Mouse (Mus musculus): ENCODE results near the gene Hpcal4.
"Not testable (repeated sequence)": the region's sequence is repeated elsewhere in the genome, so short reads cannot be mapped to it uniquely, and the experiment has no call there.

The Hpcal4 gene

DNA sequence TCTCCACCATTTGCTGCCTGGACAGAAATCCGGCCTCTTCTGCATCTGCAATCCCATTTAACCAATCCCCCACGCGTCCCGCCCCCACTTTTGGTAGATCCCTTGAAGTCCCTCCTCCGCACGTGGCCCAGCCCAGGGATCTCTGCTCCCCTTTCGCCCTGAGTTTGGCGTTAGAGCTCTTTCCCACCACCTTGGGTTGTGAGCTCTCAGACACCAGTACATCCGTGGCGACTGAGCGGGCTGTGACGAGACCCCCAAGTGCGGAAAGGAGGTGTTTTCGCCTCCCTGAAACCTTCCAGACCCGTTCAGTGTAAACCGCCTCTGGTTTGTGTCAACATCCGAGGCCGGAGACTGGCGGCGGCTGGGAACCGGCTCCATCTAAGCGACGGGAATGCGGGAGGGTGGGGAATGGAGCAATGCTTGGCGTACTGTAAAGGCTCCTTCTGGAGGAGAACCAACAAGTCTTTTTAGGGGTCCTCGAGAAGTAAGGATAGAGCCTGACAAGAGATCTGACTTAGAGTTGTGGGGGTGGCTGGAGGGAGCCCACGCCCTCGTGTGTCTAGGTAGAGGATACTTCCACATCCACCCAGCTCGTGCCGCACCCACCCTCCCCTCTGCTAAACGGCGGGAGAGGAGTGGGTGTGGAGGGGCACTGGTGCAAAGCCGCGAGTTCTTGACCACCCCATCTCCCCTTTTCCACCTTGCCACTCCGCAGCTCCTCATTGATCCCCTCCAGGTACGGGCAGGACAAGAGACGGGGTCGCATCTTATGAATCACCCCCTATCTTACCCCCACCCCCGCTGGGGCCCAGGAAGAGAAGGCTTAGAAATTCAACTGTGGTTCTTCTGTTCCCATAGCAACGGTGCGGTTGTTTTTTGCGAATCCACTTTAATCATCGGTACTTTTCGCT is at the start of gene Hpcal4:
Gene Hpcal4, plus strand, starts transcription at position 900 of the 911 bp plus-strand sequence.
- peak; percentile 49 for DNase-seq

DNA sequence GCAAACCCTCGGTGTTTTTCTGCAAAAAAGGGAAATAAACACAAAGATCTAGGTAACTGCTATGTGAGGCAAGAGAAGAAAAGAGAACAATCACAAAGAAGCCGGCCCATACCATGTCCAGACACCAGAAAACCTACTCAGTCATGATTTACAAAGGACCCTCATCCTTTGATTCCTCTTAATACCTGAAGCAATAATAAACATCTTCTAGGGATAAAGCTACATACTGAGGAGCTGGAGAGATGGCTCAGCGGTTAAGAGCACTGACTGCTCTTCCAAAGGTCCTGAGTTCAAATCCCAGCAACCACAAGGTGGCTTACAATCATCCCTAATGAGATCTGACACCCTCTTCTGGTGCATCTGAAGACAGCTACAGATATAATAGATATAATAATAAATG is 45.5 kb upstream of the Hpcal4 start:
- no peak for DNase-seq

DNA sequence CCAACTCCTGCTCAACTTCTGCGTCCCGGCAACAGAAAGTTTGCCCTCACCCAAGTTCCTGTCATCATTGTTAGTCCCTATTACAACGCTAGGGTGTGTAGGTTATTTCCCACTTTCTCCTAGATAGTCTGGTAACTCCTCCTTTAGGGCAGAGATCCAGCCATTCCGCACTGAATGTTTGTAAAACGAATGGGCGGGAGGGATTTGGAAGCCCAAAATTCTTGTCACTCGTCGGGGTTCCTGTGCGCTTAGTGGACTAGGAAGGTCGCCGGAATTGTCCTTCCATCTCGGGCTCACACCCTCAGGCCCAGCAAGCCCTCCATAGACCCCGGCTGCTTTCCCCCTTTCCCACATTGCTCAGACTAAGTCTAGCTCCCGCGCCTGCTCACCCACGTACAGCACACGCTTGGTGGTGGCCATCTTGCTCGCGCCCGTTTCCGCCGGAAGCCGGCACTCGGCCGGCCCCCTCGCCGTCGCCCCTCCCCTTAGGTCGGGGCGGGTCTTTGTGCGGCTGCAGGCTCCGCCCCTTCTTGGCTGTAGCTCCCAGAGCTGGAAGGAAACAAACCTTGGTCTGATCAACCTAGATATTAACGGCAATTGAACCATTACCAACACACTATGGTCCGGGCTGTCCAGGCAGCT is 43.4 kb upstream of the Hpcal4 start, which contains the start of gene Ppie:
Gene Ppie, minus strand, starts transcription at position 439 of the 642 bp plus-strand sequence.
- peak; percentile 72 for DNase-seq

DNA sequence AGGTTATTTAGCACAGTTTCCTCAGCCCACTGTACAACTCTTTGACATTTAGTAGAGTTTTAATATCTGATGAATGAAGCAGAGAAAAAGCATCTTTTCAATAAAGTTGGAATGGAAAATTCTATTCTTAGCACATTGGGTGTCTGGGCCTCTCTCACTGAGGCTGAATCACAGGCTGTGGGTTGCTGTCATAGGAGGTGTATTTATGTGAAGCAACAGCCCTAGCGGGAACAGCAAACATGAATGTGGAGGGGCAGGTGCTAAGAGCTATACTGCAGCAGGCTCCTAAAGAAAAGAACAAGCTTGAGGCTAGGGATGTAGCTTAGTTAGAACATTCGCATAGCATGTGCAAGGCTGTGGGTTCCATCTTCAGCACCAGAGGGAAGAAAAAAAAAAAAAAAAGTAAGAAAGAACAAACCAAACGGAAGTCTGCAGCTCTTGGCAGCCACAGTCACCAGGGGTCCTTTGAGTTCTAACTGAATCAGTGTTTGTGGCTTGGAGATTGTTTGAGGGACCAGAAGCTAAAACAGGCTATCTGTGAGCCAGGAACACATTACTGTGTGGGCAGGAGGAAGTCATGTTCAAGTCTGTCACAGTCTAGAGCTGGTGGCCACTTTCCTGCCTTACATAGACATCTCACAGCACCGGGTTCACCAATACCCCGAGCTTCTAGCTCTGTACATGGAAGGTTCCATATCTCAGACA is 35.4 kb upstream of the Hpcal4 start:
- no peak for DNase-seq

DNA sequence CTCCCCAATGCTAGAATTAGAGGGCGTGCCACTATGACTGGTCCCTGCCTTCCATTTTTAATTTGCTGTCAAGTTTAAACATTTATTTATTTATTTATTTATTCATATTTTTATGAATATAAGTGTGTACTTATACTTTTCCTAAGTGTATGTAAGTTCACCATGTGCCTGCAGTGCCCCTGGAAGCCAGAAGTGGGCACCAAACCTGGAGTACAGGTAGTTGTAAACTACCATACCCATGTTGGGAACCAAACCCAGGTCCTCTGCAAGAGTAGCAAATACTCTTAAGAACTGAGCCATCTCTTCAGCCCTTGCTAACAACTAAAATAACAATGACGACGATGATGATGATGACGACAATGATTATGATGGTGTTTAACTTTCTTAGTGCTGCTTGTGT is 31.0 kb upstream of the Hpcal4 start:
- no peak for DNase-seq

DNA sequence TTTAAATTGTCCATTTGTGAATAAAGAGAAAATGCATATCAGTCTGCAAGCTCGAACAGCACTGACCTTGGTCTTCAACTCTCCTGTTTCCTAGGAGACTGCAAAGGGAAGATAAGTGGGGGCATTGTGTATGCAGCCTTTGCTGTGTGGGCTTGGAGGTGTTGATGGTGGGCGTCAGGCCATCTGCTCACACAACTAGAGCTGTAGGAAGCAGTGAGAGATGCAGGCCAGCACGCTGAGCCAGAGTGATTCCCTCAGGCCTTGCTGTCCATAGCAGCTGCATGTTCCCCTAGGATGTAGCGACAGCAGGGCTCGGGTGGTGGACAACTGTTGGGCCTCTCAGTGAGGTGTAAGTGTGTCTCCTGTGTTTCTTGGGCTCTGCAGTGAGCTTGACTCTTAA is 30.1 kb upstream of the Hpcal4 start:
- DNase-seq, result no peak

DNA sequence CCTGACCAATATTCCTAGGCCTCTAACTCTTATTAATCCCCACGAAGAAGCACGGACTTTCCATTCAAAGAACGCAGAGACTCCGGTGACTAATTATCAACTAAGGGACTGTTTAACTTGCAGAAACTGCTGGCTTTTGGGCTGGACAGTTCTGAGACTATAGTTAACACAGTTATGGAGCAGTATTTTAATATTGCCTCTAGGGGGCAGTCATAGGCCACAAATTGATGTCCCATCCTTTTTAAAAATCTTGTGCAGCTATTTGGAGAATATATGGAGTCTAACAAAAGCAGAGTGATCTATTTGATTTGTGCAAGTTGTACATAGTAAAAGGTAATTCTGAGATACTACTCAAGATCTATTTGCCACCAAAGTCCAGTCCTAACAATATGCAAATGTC is 28.0 kb upstream of the Hpcal4 start:
- DNase-seq, result peak; percentile 67

DNA sequence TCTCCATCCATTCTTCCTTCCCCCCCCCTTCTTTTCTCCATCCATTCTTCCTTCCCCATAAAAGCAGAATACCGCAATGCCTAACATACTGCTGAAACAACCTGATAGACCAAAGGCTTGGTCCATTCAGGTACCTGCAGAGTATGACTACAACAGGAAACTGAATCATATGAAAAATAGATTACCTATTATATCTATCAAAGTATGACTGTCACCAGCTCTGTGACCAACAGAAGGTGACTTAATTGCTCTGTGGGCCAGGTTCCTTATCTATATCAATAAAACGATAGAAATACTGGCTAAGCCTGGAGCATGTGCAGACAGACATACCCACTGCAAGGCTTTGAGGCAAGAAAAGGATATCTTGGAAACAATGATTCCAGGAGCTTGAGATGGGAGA is 27.6 kb upstream of the Hpcal4 start:
- no peak for DNase-seq

DNA sequence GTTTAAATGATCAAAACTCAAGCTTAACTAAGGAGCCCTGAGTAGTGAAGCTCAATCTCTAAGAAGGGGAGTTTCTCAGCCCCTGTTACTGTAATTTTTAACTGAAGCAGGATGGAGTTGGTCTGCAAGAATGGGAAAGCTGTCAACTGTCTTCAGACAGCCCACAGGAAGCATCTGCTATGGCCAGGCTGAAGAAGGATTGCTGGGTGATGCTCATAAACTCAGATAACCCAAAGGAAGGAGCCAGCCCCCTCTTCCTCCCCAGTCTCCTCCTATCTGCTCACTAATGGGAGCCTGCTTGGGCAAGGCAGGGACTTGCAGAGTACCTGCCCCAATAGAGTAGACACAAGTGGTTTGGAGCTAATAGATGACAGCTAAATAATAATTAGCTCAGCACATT is 27.2 kb upstream of the Hpcal4 start:
- no peak for DNase-seq

DNA sequence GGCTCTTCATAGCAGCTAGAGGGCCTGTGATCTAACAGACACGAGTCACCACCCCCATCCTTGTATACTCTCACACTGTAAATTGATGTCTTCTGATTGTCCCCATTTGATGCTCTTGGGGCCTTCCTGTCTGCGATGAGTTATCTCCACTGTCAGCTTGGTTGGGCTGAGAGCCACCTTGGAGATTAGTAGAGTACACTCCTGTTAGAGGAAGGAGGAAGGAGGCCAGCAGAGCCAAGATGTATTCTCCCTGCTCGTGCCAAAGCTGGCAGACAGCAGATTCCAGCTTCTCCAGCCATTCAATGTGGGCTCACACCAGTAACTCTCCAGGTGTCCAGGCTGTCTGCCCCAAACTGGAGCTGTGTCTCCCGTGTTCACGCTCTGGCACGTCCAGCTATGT is 22.5 kb upstream of the Hpcal4 start:
- DNase-seq, result no peak

DNA sequence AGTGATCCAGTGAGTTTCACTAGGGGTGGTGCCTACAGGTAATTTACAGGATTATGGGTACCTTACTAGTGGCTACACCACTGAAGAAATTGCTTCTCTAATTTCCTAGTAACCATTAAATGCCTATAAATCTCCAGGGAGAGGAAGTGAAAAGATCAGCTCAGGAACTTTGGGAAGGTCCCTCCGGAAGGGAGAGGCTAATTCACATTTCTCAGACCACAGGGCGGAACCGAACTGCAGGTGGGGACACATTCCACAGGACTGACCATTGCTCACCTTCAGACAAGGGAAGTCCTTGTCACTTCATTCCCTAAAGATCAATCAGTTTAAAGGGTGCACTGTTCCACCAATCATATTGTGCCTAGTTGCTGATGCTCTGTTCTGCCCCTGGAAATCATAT is 21.8 kb upstream of the Hpcal4 start:
- DNase-seq, result not testable (repeated sequence)

DNA sequence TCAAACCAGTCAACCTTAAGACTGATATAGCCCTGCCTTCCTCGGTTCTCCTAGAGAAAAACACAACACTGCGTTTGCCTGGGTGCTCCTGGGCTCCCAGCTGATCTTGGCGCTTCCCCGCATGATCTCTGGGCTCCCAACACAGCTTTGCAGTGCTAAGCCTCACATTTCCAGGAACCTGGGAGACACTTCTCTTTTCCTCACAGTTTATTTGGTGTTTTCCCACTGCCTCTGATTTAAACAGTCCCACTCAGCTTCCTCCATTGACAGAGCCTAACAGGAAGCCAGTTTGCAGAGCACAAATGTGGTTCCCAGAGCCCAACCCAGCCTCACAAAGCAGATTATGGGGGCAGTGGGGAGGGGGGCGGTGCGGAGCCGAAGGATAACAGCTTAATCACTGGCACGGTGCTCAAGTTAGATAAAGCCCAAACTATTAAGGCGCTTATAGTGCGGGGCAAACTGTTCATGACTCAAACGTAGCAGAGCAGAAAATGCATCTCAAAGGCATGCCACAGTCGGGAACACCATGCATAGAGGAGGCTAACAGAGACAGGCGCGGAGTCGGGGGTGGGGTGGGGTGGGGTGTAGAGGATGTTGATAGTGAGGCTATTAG is 20.6 kb upstream of the Hpcal4 start:
- DNase-seq, result no peak

DNA sequence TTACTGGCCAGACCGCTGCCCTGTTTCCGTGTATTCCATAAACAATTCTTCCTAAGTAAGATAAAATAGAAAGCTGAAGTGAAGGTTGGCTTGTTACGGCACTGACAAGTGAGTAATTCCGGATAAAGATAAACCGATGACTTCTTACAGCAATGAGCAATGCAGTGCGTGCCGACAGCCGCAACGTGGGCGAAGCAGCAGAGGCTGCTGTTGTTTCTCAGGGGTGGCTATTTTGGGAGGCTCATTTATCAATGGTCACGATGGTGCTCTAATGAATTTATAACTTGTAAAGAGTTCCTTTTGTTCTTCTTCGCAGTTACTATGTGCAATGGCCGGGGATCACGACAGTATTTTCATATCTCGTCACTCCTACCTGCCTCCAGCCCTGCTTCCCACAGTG is 18.9 kb upstream of the Hpcal4 start:
- DNase-seq, result no peak

DNA sequence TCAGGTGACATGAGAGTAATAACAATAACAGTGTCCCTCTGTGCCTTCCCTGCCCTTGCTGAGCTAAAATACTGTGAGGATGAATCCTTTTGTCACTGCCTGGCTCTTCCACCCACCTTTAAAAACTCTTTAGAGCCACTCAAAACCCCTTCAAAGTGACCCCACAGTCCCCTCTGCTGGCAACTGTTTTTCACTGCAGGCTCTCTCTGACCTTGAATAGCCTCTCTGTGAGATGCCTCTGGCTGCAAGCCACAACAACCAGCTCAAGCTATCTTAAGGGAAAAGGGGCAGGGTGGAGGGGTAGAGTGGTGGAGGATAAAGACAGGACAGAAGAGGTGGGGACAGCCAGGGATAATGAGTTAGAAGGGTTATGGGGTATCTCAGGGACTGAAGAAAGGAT is 11.2 kb upstream of the Hpcal4 start:
- no peak for DNase-seq

DNA sequence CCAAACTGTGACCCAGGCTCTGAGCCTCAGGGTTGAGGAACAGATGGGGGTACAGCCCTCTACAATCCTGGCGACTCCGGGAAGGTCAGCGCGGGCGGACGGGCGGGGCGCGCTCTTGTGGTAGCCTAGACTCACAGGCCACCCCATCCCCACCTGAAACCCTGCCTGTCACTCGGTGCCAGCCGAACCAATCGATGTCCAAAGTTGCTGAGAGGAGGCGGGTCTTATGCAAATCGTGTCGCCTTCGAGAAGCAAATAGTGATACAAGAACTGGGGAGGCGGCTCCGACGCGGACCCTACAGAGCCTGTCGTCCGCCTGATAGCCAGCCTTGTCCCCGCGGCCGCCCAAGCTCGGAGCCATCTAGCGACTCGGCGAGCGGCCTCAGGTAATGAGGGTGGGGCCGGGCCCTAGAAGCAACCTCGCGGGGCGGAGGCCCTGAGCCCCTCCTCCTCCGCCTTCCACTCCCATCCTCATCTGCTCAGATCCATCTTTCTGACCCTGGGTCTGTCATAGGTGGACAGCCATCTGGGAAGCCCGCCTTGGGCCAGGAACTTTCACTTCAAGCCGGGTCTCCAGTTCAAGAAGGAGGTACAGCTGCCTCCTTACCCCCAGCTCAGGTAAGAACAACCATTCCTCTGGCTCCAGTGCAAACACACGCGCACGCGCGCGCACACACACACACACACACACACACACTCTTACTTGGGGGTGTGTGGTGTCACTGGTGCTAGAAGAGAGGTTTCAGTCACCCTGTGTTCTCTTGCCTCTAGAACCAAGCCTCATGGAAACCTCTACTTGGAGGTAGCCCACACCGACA is 421 bp downstream of the Hpcal4 start:
- peak; percentile 94 for DNase-seq

DNA sequence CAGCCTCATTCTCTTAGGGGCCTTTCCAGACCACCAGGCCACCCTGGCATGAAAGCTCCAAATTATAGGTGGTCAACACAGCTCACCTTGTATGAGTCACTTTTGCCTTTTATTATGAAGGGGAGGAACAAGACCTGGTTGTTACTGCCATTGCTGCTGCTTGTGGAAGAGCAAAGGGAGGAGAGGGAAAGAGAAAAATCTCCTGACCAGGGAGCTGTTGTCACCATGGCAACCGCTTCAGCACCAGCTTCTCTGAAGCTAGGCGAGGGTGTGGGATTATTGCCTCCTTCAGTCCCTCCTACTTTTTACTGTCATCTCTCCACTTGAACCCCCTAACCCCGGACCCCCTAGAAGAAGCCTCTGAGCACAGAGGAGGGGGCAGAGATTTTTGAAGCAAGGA is 1.8 kb downstream of the Hpcal4 start:
- DNase-seq, result no peak

DNA sequence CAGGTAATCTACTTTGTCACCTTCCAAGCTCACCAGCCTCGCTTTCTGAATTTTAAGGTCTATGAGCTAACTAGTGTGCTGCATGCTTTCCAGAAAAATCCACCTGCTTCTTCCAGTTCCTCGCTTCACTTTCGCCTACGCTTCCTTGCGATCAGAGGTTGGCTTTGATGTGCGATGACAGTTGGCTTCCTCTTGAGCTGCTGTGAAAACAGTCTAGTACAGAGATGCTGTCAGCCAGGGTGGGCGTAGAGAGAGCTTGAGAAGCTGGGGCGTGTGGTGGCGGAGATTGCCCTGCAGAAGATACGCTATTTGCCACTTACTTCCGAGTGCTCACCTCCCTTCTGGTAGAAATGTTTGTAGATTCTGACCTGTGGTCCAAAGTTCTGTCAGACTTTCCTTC is 9.3 kb downstream of the Hpcal4 start:
- no peak for DNase-seq

DNA sequence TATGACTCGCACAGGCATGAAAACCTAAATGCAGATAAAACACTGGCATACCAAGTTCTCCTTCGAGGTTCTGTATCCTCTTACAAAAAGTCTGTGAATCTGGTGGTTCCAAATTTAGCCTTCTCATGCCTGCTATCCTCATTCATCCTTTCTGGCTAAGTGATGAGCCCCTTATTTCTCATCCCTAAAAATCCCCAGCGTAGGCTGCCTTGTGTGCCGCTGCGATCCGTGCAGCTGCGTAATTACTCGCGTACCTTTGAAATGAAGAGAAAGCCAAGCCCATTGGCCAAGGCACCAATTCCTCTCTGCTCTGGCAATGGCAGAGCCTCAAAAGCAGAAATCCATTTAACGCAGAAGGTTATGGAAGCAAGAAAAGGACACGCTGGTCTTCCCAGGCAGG is 10.8 kb downstream of the Hpcal4 start:
- no peak for DNase-seq

DNA sequence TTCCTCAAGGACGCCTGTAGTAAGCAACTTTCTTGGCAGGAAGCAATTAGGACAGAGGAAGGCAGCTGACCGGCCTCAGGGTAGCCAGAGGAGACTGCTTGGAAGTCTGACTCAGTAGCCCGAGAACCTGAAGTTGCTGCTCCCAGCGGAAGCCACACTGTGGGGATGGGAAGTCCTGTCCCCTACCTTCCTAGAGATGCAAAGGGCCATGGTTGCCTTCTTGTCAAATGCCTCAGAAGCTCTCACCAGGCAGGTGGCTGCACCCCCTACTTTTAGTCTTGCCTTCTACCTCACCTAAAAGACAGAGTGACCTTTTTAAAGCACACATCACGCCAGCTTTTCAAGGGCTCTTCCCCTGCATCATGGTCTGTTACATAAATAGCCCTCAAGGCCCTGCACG is 13.7 kb downstream of the Hpcal4 start:
- DNase-seq, result no peak

DNA sequence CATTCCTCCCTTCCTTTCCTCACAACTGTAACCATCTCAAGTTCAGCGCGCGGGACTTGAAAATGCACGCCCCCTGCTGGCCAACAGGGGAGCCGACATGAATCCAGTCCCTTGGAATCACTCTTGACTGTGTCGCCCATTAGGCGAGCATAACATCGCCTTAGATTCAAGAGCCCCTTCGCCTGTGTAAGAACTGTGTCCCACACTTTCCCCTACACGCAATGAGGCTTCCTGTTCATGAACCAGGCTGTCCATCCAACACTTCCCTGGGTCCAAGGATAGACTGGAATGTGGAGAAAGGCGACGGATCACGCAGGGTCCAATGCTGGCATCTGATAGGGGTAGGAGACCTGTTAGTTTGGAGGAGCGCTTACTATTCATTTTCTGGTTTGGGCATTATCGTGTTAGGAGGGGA is 17.8 kb downstream of the Hpcal4 start:
- peak; percentile 85 for DNase-seq

DNA sequence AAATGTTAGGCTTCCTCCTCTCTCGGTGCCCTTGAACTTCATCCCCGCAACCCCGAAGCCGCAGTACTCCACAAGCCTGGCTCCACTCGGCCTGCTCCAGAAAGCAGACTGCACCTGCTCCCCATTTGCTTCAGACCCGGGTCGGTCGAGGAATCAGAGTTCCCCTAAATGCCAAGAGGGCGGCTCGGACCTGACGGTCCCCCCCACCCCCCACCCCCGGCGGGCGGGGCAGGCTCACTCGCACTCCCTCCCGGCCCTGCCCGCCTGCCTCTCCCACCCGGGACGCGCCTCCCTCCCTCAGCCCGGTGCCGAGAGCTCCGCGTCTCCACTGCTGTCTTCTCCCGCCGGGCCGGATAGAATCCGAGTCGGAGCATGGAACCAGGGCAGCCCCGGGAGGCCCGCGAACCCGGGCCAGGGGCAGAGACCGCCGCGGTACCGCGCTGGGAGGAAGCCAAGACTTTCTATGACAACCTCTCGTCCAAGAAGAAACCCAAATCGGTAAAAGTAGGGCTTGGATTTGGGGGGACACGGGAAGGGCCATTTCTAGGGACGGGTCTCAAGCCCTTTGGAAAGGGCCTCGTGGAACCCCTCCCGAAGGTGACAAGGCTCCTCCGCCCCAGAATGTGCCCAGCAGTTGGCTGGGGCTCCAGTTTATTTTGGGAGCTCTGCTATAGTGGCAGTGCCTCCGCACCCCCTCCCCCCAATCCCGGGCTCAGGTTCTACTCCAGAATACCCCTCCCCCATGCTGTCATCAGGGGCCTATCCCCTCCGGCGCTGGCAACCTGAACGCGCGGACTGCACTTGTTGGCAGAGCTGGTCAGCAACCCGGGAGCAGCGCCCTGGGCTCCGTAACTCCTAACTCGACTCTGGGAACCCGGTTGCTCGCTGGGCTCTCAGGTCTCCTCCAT is 18.4 kb downstream of the Hpcal4 start, which contains the start of gene Nt5c1a:
Gene Nt5c1a, plus strand, starts transcription at position 319 of the 908 bp plus-strand sequence.
- peak; percentile 78 for DNase-seq

All from cerebellum, adult 9-10 months (tissue).